Mouse (Mus musculus) neutrophil, adult 65 days (primary cell): ENCODE measurements around the gene Sp4. TPM values are rescaled to one million over a fixed set of nuclear protein-coding genes. Genes with fewer than 3 reads are reported as not detected.

Experiments
- total RNA-seq: library from RNA; stranded (reverse); gene quantifications from 2 replicates; pipeline ENCODE4 v1.2.4, GENCODE M21; 2023

The Sp4 gene
- 31.8 and 38.0 TPM in 2 replicates for total RNA-seq

GRCm38 (mm10) chr12:118301072-118301865 is at the start of gene Sp4:
Gene Sp4, minus strand, starts transcription at chr12:118301440.

GRCm38 (mm10) chr12:118198386-118199093 is 102.7 kb downstream of the Sp4 start, which contains the start of gene Dnah11:
Gene Dnah11, minus strand, starts transcription at chr12:118199043.

Other genes with a start within 250 kb of the Sp4 start
- 0.03 and 0.14 TPM in 2 replicates for gene Dnah11, start 102.4 kb downstream of the Sp4 start, total RNA-seq